Mouse (Mus musculus) heart, postnatal 0 days (tissue): ENCODE data around the gene Dbt. TPM values are rescaled to one million over a fixed set of nuclear protein-coding genes. Genes with fewer than 3 reads are reported as not detected.

ENCODE experiments used
- ATAC-seq: fragments of 200-750 bp; cut with Nextera tagmentation; 2 replicates; pipeline ENCODE4 v1.8.0; 2017; ENCODE audit warnings: low read depth, moderate number of reproducible peaks, moderate library complexity; ENCODE audit not compliant: insufficient read depth
- DNase-seq: peaks from one replicate; pipeline ENCODE4 v3.0.0-alpha.2; 2016; ENCODE audit warnings: low spot score
- H3K27ac ChIP-seq: fragments of 300-500 bp; sonication (generic); 2 replicates; pipeline ENCODE4 v1.5.1; 2014; ENCODE audit warnings: low read depth, mild to moderate bottlenecking
- H3K27me3 ChIP-seq: fragments of 300-500 bp; sonication (generic); 2 replicates; pipeline ENCODE4 v1.6.1; 2014; ENCODE audit warnings: low read length, mixed read lengths; ENCODE audit not compliant: control insufficient read depth, insufficient read depth
- H3K36me3 ChIP-seq: fragments of 300-500 bp; sonication (generic); replicated peaks from 2 replicates; pipeline ENCODE4 v1.6.1; 2014; ENCODE audit warnings: low read length, mixed read lengths; ENCODE audit not compliant: control insufficient read depth, insufficient read depth
- H3K4me1 ChIP-seq: fragments of 300-500 bp; sonication (generic); 2 replicates; pipeline ENCODE4 v1.6.1; 2014; ENCODE audit warnings: antibody characterized with exemption; ENCODE audit not compliant: control insufficient read depth, insufficient read depth
- H3K4me2 ChIP-seq: fragments of 300-500 bp; sonication (generic); 2 replicates; pipeline ENCODE4 v1.6.1; 2014; ENCODE audit warnings: low read depth, mild to moderate bottlenecking, low read length, moderate library complexity
- H3K4me3 ChIP-seq: fragments of 300-500 bp; sonication (generic); 2 replicates; pipeline ENCODE4 v1.5.1; 2014; ENCODE audit warnings: low read depth, low read length
- H3K9ac ChIP-seq: fragments of 300-500 bp; sonication (generic); replicated peaks from 2 replicates; pipeline ENCODE4 v1.6.1; 2014; ENCODE audit warnings: low read depth, low read length, mixed read lengths
- H3K9me3 ChIP-seq: fragments of 300-500 bp; sonication (generic); replicated peaks from 2 replicates; pipeline ENCODE4 v1.6.1; 2016; ENCODE audit warnings: low read length; ENCODE audit not compliant: control insufficient read depth
- CTCF ChIP-seq: IDR thresholded peaks from 2 replicates; pipeline ENCODE4 v1.5.1; 2016; ENCODE audit warnings: antibody characterized with exemption, control low read depth, low read depth
- EP300 ChIP-seq: IDR thresholded peaks from 2 replicates; pipeline ENCODE4 v1.6.1; 2016; ENCODE audit warnings: antibody characterized with exemption, low read depth
- WGBS: fragments of 180-500 bp; shearing (Covaris S2); extraction: QIAGEN DNeasy Blood & Tissue Kit; methylation state at CpG from one replicate; pipeline ENCODE4 v1.1.7; 2014; 5-methylcytosine and 5-hydroxymethylcytosine counted together
- polyA plus RNA-seq: library from polyadenylated mRNA; unstranded; fragments of >200 nt; fragmentation: Nextera tagmentation; extraction: Ambion mirVana; gene quantifications from 2 replicates; pipeline ENCODE4 v1.2.1, GENCODE M21; 2015
- total RNA-seq: library from RNA; depleted of rRNA; stranded (reverse); fragments of >200 nt; gene quantifications from 2 replicates; pipeline ENCODE4 v1.2.3, GENCODE M21; 2014; ENCODE audit warnings: low replicate concordance

The Dbt gene
- total and polyA plus RNA-seq, 2 experiments from 2014 or later: 16.3 to 19.5 TPM

DNA sequence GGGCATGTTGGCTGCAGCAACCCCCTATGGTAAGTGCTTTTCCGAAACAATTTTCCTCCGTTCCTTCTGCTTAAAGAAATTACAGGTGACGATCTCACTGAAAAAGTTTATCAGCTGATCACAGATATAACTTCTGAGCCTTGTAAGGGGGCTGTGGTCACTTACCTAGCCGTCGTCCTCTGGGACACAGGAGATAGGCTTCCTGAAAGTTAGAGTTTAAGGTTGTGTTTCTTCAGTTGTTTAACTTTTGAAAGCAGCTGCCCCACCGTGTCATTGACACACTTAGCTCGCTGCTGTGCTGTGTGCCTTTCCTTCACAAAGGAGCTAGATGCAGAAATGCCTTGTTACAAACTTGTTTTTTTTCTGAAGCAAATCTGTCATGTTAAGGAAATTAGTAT, 50.2 kb downstream of the Dbt start:
- DNase-seq: no peak
- Histone ChIP-seq H3K27ac (peak overlapping the region; percentile 96), H3K4me1 (peaks cover 15% of the 10 kb centered on the region; the same call in 1 of the 2 replicates), H3K9ac (peak overlapping the region; percentile 66), H3K9me3 (peaks cover 6% of the 10 kb centered on the region; the same call in 1 of the 2 replicates), H3K36me3 (peaks cover 24% of the 10 kb centered on the region), H3K27me3 (no peaks in the 10 kb centered on the region), H3K4me3 (peak overlapping the region; percentile 56), H3K4me2 (peak overlapping the region; percentile 57)
- ATAC-seq: peak; percentile 49
- TF ChIP-seq CTCF (no peak), EP300 (no peak)
- WGBS: 12% methylated on average over 7 of the region's 7 CpGs

DNA sequence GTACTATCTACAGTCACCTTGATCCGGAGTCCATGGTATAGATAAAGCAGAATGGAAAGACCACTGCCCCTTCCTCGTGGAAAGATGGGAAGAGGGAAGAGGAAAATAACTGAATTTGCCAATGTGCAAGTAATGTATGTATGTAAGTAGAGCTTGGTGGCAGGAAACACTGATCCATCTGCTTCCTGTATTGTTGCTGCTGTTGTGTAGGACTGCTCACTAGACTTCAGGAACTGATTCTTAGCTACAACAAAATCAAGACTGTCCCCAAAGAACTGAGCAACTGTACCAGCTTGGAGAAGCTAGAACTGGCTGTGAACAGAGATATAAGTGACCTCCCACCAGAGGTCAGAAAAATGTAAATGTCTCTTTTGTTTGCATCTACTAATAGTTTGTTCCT, 57.8 kb downstream of the Dbt start:
- no peak overlapping the region for H3K27ac ChIP-seq
- H3K4me3 ChIP-seq: no peak overlapping the region
- ATAC-seq (no peak), DNase-seq (no peak)
- H3K4me2 ChIP-seq: no peak overlapping the region
- no peak overlapping the region for H3K9ac ChIP-seq
- WGBS: 51% methylated on average over 2 of the region's 2 CpGs
- H3K27me3 ChIP-seq: no peaks in the 10 kb centered on the region
- no peaks in the 10 kb centered on the region for H3K4me1 ChIP-seq
- H3K9me3 ChIP-seq: peaks cover 6% of the 10 kb centered on the region; the same call in 1 of the 2 replicates
- peaks cover 43% of the 10 kb centered on the region for H3K36me3 ChIP-seq
- TF ChIP-seq CTCF: no peak
- no peak for TF ChIP-seq EP300

DNA sequence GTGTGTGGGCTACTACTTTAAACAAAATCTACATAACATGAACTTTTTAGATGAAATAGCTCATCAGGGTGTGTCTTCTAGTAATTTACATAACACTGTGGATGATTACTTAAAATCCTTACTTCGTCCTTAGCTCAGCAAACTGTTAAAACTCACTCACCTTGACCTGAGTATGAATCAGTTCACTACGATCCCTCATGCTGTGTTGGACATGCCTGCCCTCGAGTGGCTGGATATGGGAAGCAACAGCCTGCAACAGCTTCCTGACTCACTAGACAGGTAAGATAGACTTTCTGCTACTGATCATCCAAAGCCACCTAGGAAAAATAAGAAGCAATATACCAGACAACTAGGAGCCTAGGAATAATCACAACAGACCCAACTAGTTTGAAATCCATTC, 64.4 kb downstream of the Dbt start:
- peaks cover 39% of the 10 kb centered on the region for H3K36me3 ChIP-seq
- WGBS: 50% methylated on average over 3 of the region's 3 CpGs
- no peaks in the 10 kb centered on the region for H3K9me3 ChIP-seq
- H3K9ac ChIP-seq: no peak overlapping the region
- no peaks in the 10 kb centered on the region for H3K4me1 ChIP-seq
- H3K27ac ChIP-seq: no peak overlapping the region
- ATAC-seq: no peak
- TF ChIP-seq EP300 (no peak), CTCF (peak; percentile 53)
- DNase-seq: peak; percentile 13
- H3K27me3 ChIP-seq: no peaks in the 10 kb centered on the region
- H3K4me2 ChIP-seq: no peak overlapping the region
- H3K4me3 ChIP-seq: no peak overlapping the region

DNA sequence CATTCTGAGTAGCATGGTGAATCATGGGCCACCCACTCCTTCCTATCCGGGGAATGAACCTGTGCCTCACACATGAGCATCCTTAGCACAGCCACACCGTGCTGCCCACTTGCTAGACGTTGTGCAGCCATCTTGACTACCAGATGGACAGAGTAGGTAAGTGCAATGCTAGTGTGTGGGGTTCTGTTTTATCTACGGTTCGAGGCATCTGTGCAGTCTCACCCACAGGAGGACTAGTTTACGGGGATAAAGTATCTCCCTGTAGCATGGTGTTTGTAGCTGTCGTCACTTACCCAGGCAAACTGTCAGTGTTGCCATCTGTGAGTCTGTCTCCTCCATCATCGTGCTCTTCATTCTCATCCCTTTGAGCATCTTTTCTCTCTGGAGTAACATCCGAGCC, 69.3 kb downstream of the Dbt start:
- ATAC-seq: no peak
- Histone ChIP-seq H3K27ac (no peak overlapping the region), H3K4me3 (no peak overlapping the region), H3K27me3 (no peaks in the 10 kb centered on the region), H3K36me3 (peaks cover 75% of the 10 kb centered on the region), H3K4me2 (no peak overlapping the region), H3K9ac (no peak overlapping the region), H3K4me1 (no peaks in the 10 kb centered on the region), H3K9me3 (no peaks in the 10 kb centered on the region)
- DNase-seq: no peak
- 78% methylated on average over 9 of the region's 9 CpGs for WGBS
- TF ChIP-seq EP300 (no peak), CTCF (no peak)

DNA sequence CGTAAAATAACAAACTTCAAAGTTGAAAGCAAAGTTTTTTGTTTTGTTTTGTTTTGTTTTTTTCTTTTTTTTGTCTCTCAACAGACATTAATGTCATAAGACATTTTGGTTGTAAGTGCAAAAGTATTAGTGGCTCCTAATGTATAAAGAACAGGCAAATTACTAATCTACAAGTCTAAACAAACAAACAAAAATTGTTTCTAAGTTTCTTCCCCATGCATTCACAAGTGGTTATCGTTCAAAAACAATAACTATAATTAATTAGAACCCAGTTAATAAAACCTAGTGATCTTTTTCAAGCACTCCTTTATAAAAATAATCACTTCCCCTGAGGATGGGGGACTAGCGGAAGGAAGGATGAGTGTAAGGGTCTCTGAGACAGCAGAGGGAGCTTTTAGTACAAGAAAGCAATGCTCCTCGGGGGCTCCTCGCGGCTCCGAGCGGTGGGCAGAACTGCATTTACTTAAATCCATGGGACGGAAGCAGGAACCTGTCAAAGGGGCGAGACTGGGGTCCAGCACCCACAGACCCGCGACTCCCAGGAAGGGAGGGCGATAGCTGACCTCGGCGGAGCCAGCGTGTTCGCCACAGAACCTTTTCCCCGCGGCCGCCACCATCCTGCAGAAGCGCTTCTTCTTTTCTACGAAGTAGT, 81.3 kb downstream of the Dbt start:
- peak; percentile 32 for DNase-seq
- ATAC-seq: peak; percentile 59
- H3K36me3 ChIP-seq: peaks cover 25% of the 10 kb centered on the region
- H3K9me3 ChIP-seq: no peaks in the 10 kb centered on the region
- H3K9ac ChIP-seq: peak overlapping the region; percentile 84
- TF ChIP-seq CTCF: no peak
- TF ChIP-seq EP300: no peak
- peaks cover 7% of the 10 kb centered on the region for H3K4me1 ChIP-seq
- H3K4me3 ChIP-seq: peak overlapping the region; percentile 98
- peak overlapping the region; percentile 90 for H3K27ac ChIP-seq
- WGBS: 1% methylated on average over 22 of the region's 22 CpGs
- no peaks in the 10 kb centered on the region for H3K27me3 ChIP-seq
- peak overlapping the region; percentile 88 for H3K4me2 ChIP-seq
